Mouse (Mus musculus): Measurements from ENCODE around the gene Ahnak2. TPM values are rescaled to one million over a fixed set of nuclear protein-coding genes. Genes with fewer than 3 reads are reported as not detected.

Gene Ahnak2
- polyA plus RNA-seq, 2 experiments, result 2.5 to 3.3 TPM

- no peak within 1 kb of the TSS for H3K4me2 ChIP-seq (replicated peaks; ENCODE audit: low read depth, low read length, severe bottlenecking)
- no peak for TF ChIP-seq POLR2A (IDR thresholded peaks at IDR 0.05; ENCODE audit: borderline replicate concordance, extremely low read depth, insufficient read depth, insufficient read length)
- H3K9ac ChIP-seq (ENCODE audit: low read depth, low read length, severe bottlenecking), result no peak within 1 kb of the TSS
- no peaks in the 10 kb centered on the region for H3K36me3 ChIP-seq (ENCODE audit: control insufficient read depth, insufficient read depth, low read length)
- DNase-seq (ENCODE audit: low spot score), result no peak
- 40% methylated on average over 4 of the region's 4 CpGs for WGBS
- no peaks in the 10 kb centered on the region for H3K9me3 ChIP-seq (ENCODE audit: control insufficient read depth, low read length)
- H3K4me3 ChIP-seq (replicated peaks; ENCODE audit: low read length), result no peak within 1 kb of the TSS
- H3K4me1 ChIP-seq (ENCODE audit: control insufficient read depth, insufficient read depth, low read length), result no peaks in the 10 kb centered on the region
- H3K27me3 ChIP-seq (ENCODE audit: control insufficient read depth, insufficient read depth, low read length), result no peaks in the 10 kb centered on the region
- ATAC-seq (ENCODE audit: low FRiP score, low read depth), result no peak
- H3K27ac ChIP-seq (replicated peaks; ENCODE audit: low read depth, low read length), result no peak within 1 kb of the TSS
Observed at GRCm38 (mm10) chr12:112760154-112760926, 42.1 kb downstream of the Ahnak2 start, which contains the start of gene Pld4. Pld4 (plus strand) TSS chr12:112760655.

GRCm38 (mm10) chr12:112759471-112759870 is 43.0 kb downstream of the Ahnak2 start:
- Histone ChIP-seq H3K4me1 (ENCODE audit: control insufficient read depth, insufficient read depth, low read length) (no peaks in the 10 kb centered on the region), H3K9ac (ENCODE audit: low read depth, low read length, severe bottlenecking) (no peak overlapping the region), H3K27ac (replicated peaks; ENCODE audit: low read depth, low read length) (no peak overlapping the region), H3K27me3 (ENCODE audit: control insufficient read depth, insufficient read depth, low read length) (no peaks in the 10 kb centered on the region), H3K9me3 (ENCODE audit: control insufficient read depth, low read length) (no peaks in the 10 kb centered on the region), H3K4me2 (replicated peaks; ENCODE audit: low read depth, low read length, severe bottlenecking) (no peak overlapping the region), H3K4me3 (replicated peaks; ENCODE audit: low read length) (no peak overlapping the region), H3K36me3 (ENCODE audit: control insufficient read depth, insufficient read depth, low read length) (no peaks in the 10 kb centered on the region)
- DNase-seq (ENCODE audit: low spot score), result no peak
- 86% methylated on average over 3 of the region's 3 CpGs for whole genome bisulfite sequencing
- ATAC-seq (ENCODE audit: low FRiP score, low read depth), result no peak
- no peak for TF ChIP-seq POLR2A (IDR thresholded peaks at IDR 0.05; ENCODE audit: borderline replicate concordance, extremely low read depth, insufficient read depth, insufficient read length)

GRCm38 (mm10) chr12:112757896-112758295 is 44.6 kb downstream of the Ahnak2 start:
- no peak overlapping the region for H3K27ac ChIP-seq (replicated peaks; ENCODE audit: low read depth, low read length)
- no peak overlapping the region for H3K4me2 ChIP-seq (replicated peaks; ENCODE audit: low read depth, low read length, severe bottlenecking)
- TF ChIP-seq POLR2A (IDR thresholded peaks at IDR 0.05; ENCODE audit: borderline replicate concordance, extremely low read depth, insufficient read depth, insufficient read length), result no peak
- WGBS, result 86% methylated on average over 5 of the region's 5 CpGs
- no peaks in the 10 kb centered on the region for H3K27me3 ChIP-seq (ENCODE audit: control insufficient read depth, insufficient read depth, low read length)
- no peaks in the 10 kb centered on the region for H3K4me1 ChIP-seq (ENCODE audit: control insufficient read depth, insufficient read depth, low read length)
- DNase-seq (ENCODE audit: low spot score) (no peak), ATAC-seq (ENCODE audit: low FRiP score, low read depth) (no peak)
- no peak overlapping the region for H3K4me3 ChIP-seq (replicated peaks; ENCODE audit: low read length)
- no peaks in the 10 kb centered on the region for H3K9me3 ChIP-seq (ENCODE audit: control insufficient read depth, low read length)
- H3K9ac ChIP-seq (ENCODE audit: low read depth, low read length, severe bottlenecking), result no peak overlapping the region
- no peaks in the 10 kb centered on the region for H3K36me3 ChIP-seq (ENCODE audit: control insufficient read depth, insufficient read depth, low read length)

- Histone ChIP-seq H3K9me3 (ENCODE audit: control insufficient read depth, low read length) (no peaks in the 10 kb centered on the region), H3K27ac (replicated peaks; ENCODE audit: low read depth, low read length) (no peak overlapping the region), H3K4me1 (ENCODE audit: control insufficient read depth, insufficient read depth, low read length) (no peaks in the 10 kb centered on the region), H3K36me3 (ENCODE audit: control insufficient read depth, insufficient read depth, low read length) (no peaks in the 10 kb centered on the region), H3K4me3 (replicated peaks; ENCODE audit: low read length) (no peak overlapping the region), H3K9ac (ENCODE audit: low read depth, low read length, severe bottlenecking) (no peak overlapping the region), H3K4me2 (replicated peaks; ENCODE audit: low read depth, low read length, severe bottlenecking) (no peak overlapping the region), H3K27me3 (ENCODE audit: control insufficient read depth, insufficient read depth, low read length) (no peaks in the 10 kb centered on the region)
- no peak for TF ChIP-seq POLR2A (IDR thresholded peaks at IDR 0.05; ENCODE audit: borderline replicate concordance, extremely low read depth, insufficient read depth, insufficient read length)
- no peak for ATAC-seq (ENCODE audit: low FRiP score, low read depth)
- DNase-seq (ENCODE audit: low spot score), result no peak
- WGBS, result 70% methylated on average over 4 of the region's 4 CpGs
Observed at GRCm38 (mm10) chr12:112755900-112756299, 46.6 kb downstream of the Ahnak2 start.

GRCm38 (mm10) chr12:112752399-112752798 is 50.1 kb downstream of the Ahnak2 start:
- H3K27ac ChIP-seq (replicated peaks; ENCODE audit: low read depth, low read length), result no peak overlapping the region
- no peaks in the 10 kb centered on the region for H3K27me3 ChIP-seq (ENCODE audit: control insufficient read depth, insufficient read depth, low read length)
- H3K4me3 ChIP-seq (replicated peaks; ENCODE audit: low read length), result no peak overlapping the region
- H3K4me1 ChIP-seq (ENCODE audit: control insufficient read depth, insufficient read depth, low read length), result no peaks in the 10 kb centered on the region
- no peak overlapping the region for H3K9ac ChIP-seq (ENCODE audit: low read depth, low read length, severe bottlenecking)
- no peak overlapping the region for H3K4me2 ChIP-seq (replicated peaks; ENCODE audit: low read depth, low read length, severe bottlenecking)
- ATAC-seq (ENCODE audit: low FRiP score, low read depth) (no peak), DNase-seq (ENCODE audit: low spot score) (no peak)
- 36% methylated on average over 2 of the region's 2 CpGs for WGBS
- no peaks in the 10 kb centered on the region for H3K9me3 ChIP-seq (ENCODE audit: control insufficient read depth, low read length)
- TF ChIP-seq POLR2A (IDR thresholded peaks at IDR 0.05; ENCODE audit: borderline replicate concordance, extremely low read depth, insufficient read depth, insufficient read length), result no peak
- H3K36me3 ChIP-seq (ENCODE audit: control insufficient read depth, insufficient read depth, low read length), result no peaks in the 10 kb centered on the region
